Mouse (Mus musculus) thymus, adult 2 months (tissue): Measurements from ENCODE around the gene Anxa5. TPM values are rescaled to one million over a fixed set of nuclear protein-coding genes. Genes with fewer than 3 reads are reported as not detected.

ENCODE experiments used
- DNase-seq: peaks from one replicate; pipeline ENCODE4 v3.0.0; 2021
- H3K27ac ChIP-seq: fragments of 200-500 bp; 2 replicates; pipeline ENCODE4 v1.5.1; 2012; ENCODE audit warnings: low read length, control low read depth; ENCODE audit not compliant: control insufficient read depth, insufficient read depth
- H3K27me3 ChIP-seq: fragments of 200-500 bp; 2 replicates; pipeline ENCODE4 v1.6.1; 2012; ENCODE audit warnings: mild to moderate bottlenecking, low read length, moderate library complexity, mixed read lengths; ENCODE audit not compliant: control insufficient read depth, insufficient read depth
- H3K36me3 ChIP-seq: fragments of 200-500 bp; 2 replicates; pipeline ENCODE4 v1.6.1; 2012; ENCODE audit warnings: mild to moderate bottlenecking, low read length, moderate library complexity; ENCODE audit not compliant: control insufficient read depth, insufficient read depth
- H3K4me1 ChIP-seq: fragments of 200-500 bp; replicated peaks from 2 replicates; pipeline ENCODE4 v1.6.1; 2012; ENCODE audit warnings: low read length; ENCODE audit not compliant: control insufficient read depth, insufficient read depth
- H3K4me3 ChIP-seq: fragments of 200-500 bp; 2 replicates; pipeline ENCODE4 v1.5.1; 2012; ENCODE audit warnings: mild to moderate bottlenecking, low read length, control low read depth, moderate library complexity; ENCODE audit not compliant: control insufficient read depth, insufficient read depth
- CTCF ChIP-seq: fragments of 200-500 bp; IDR thresholded peaks from 2 replicates; pipeline ENCODE4 v1.5.1; 2012; ENCODE audit warnings: mild to moderate bottlenecking, control low read depth, low read length, moderate library complexity, borderline replicate concordance; ENCODE audit not compliant: control insufficient read depth, poor library complexity, insufficient read depth; ENCODE audit errors: extremely low read depth
- POLR2A ChIP-seq: fragments of 200-500 bp; IDR thresholded peaks from 2 replicates; pipeline ENCODE4 v1.6.1; 2012; ENCODE audit warnings: mild to moderate bottlenecking, low read length, control low read depth, moderate library complexity; ENCODE audit not compliant: control insufficient read depth, poor library complexity, insufficient read depth; ENCODE audit errors: extremely low read depth
- WGBS: fragments of 180-500 bp; shearing (Covaris S2); methylation state at CpG from one replicate; pipeline ENCODE4 v1.1.7; 2018; 5-methylcytosine and 5-hydroxymethylcytosine counted together
- polyA plus RNA-seq: library from polyadenylated mRNA; depleted of rRNA; stranded (reverse); fragments of >200 nt; gene quantifications from 2 replicates; pipeline ENCODE4 v1.2.3, GENCODE M21; 2012; rRNA removed

Anxa5 gene
- polyA plus RNA-seq, 1 experiment, result 442 TPM

DNA sequence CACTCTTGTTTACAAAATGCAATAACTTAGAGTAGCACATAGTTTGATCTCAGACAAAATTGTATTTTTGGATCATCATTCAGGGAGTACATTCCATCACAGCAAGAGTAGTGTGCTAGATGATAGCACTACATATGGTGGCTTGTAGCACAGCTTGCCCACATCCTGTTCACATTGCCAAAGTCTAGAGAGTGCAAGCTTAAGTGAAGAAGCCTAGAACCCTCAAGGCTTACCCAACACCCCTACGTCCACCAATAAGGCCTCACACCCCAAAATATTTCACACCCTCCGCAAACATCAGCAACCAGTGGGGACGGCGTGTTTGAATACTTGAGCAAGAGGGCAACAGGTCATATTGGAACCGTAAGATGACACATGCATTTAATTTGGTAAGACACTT is 68.7 kb downstream of the Anxa5 start:
- H3K4me1 ChIP-seq, result no peaks in the 10 kb centered on the region
- DNase-seq, result no peak
- TF ChIP-seq CTCF (no peak), POLR2A (no peak)
- WGBS, result 98% methylated on average over 5 of the region's 5 CpGs
- no peaks in the 10 kb centered on the region for H3K27me3 ChIP-seq
- no peak overlapping the region for H3K27ac ChIP-seq
- no peak overlapping the region for H3K4me3 ChIP-seq
- no peaks in the 10 kb centered on the region for H3K36me3 ChIP-seq

GRCm38 (mm10) chr3:36406340-36406739 is 69.4 kb downstream of the Anxa5 start:
- DNase-seq, result no peak
- WGBS, result 80% methylated on average over 2 of the region's 2 CpGs
- no peaks in the 10 kb centered on the region for H3K36me3 ChIP-seq

GRCm38 (mm10) chr3:36401900-36402299 is 73.8 kb downstream of the Anxa5 start:
- Histone ChIP-seq H3K27ac (no peak overlapping the region), H3K27me3 (no peaks in the 10 kb centered on the region), H3K36me3 (no peaks in the 10 kb centered on the region), H3K4me1 (no peaks in the 10 kb centered on the region), H3K4me3 (no peak overlapping the region)
- WGBS, result 66% methylated on average over 2 of the region's 2 CpGs
- TF ChIP-seq CTCF (no peak), POLR2A (no peak)
- no peak for DNase-seq

More at GRCm38 (mm10) chr3:36406340-36406739, 69.4 kb downstream of the Anxa5 start:
- Histone ChIP-seq H3K4me3 (no peak overlapping the region), H3K27me3 (no peaks in the 10 kb centered on the region), H3K27ac (no peak overlapping the region), H3K4me1 (no peaks in the 10 kb centered on the region)
- no peak for TF ChIP-seq POLR2A
- no peak for TF ChIP-seq CTCF

DNA sequence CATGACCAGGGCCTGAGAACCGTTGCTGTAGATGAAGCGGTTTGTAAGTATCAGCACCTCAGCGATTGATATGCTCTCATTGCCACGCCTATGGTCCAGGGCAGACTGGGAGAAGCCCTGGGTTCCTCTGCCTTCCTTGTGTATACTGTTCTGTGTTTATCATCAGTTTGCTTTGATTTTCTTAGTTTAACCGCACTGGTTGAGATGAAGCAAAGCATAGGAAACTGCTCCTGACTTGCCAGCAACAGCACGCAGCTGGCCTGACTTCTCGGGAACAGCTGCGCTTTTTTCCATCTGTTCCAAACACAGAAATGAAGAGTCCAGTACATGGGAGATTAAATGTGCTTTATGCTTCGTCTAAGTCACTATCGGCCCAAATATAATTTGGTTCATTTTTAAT is 75.0 kb downstream of the Anxa5 start:
- 91% methylated on average over 10 of the region's 10 CpGs for WGBS
- Histone ChIP-seq H3K27me3 (no peaks in the 10 kb centered on the region), H3K27ac (no peak overlapping the region), H3K4me3 (no peak overlapping the region), H3K4me1 (no peaks in the 10 kb centered on the region), H3K36me3 (no peaks in the 10 kb centered on the region)
- DNase-seq, result no peak
- TF ChIP-seq POLR2A, result no peak
- TF ChIP-seq CTCF, result no peak

Other genes starting within 250 kb of the Anxa5 start
- gene 1810062G17Rik, start within 50 bp of the Anxa5 start, polyA plus RNA-seq, result 1.2 and 1.5 TPM in 2 replicates
- 0.22 and 0.30 TPM in 2 replicates for gene Gm11549, start 45.9 kb upstream of the Anxa5 start, polyA plus RNA-seq
- 8.3 and 11.4 TPM in 2 replicates for gene Exosc9, start 76.7 kb upstream of the Anxa5 start, polyA plus RNA-seq
- 196 and 359 TPM in 2 replicates for gene Ccna2, start 96.3 kb upstream of the Anxa5 start, polyA plus RNA-seq
- 1.0 and 2.4 TPM in 2 replicates for gene Bbs7, start 137.6 kb upstream of the Anxa5 start, polyA plus RNA-seq
- 0.43 and 0.58 TPM in 2 replicates for gene Trpc3, start 214.3 kb upstream of the Anxa5 start, polyA plus RNA-seq